Mouse (Mus musculus) layer of hippocampus, adult 9-10 months (tissue): ENCODE results near the gene Ripor2.
A peak's percentile ranks its signal among the peaks of the same experiment; 100 is the strongest.

ENCODE experiments used
- DNase-seq: peaks from one replicate; pipeline ENCODE4 v3.0.0; 2022; ENCODE audit warnings: low spot score

The Ripor2 gene

DNA sequence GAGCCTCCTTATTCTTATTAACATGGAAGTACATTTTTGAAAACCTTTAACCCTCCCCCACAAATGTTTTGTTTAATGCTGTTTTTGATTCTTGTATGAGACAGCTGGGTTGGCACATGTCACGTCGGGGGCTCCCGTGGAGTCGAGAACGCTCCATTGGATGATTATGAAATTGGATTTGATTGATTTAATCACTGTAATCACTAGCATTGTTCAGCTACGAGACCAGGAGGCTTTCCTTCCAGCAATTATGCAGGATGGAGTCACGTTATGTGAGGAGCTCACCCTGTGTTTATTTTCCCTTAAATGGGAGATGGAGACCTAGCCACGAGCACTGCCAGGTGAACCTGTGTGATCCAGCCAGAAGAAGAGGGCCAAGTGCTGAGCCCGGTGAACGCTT lies at the start of gene Ripor2:
Gene Ripor2, plus strand, starts transcription at position 357 of the 400 bp plus-strand sequence.
- no peak for DNase-seq

DNA sequence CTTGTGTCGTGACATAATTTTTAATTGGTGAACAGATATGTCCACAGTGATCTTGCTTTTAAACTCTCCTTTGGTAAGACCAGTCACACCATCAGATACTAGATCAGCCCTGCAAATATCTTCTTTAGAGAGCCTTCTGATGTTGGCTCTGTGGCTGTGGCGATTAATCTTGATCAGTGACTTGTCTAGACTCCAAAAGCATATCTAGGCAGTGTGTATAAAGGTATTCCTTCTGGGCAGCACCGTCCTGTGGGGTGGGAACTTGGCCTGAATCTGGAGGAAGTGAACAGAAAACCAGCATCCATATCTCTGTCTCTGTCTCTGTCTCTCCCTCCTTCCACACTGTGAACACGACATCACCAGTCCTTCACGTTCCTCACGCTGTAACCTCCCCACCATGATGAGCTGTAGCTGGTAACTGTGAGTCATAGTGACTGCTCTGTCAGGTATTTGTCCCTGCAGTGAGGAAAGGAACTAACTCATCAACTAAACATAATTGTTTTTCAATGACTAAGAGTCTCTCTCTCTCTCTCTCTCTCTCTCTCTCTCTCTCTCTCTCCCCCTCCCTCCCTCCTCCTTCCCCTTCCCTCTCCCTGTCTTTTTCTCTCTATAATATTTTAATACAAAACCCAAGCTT lies 45.3 kb upstream of the Ripor2 start:
- DNase-seq = no peak

DNA sequence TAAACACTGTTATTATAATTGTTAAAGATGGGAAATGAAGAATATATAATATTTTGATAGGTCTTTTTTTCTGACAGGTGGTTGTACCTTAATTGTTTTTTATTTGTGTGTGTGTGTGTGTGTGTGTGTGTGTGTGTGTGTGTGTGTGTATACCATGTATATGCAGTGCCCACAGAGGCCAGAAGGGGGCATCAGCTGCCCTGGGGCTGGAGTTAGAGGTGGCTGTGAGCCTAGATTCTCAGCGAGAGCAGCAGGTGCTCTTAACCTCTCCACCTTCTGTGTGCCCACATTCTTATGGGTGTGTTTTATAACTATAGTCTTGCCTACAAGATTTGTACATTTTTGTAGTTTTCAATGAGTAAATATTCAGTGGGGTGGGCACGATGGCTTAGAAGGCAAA lies 44.0 kb upstream of the Ripor2 start:
- DNase-seq = no peak

DNA sequence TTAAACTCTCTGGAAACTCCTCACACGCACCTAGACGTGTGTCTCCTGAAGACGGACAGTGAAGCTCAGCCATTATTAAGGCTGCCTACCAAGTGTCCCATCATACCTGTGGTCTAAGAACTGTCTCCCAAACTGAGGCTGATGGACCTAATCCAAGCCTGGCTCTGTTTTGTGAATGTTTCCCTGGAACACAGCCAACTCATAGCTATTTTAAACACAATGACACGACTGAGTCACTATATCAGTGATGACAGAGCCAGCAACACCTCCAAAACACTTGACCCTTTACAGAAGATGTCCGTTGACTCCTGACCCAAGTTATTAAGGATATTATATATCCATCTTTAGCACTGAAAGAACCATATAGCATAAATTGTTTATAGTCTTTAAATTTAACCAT lies 43.0 kb upstream of the Ripor2 start:
- no peak for DNase-seq

DNA sequence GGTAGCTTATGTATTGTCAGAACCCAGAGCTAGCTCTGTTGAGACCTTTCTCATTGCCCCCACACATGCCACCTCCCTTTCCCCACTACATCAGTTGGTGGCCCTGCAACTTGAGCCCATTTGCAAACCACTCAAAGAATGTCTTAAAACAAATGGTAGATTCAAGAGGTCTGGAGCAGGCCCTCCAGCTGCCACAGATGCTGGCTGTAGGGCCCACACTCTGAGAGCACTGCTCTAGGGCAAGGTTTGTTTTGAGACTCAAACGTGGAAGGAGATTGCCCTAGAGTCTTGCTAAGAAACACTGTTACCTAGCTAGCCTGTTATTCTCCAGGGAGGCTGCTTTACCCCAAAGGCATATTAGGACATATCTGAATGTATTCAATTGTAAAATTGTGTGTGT lies 36.3 kb upstream of the Ripor2 start:
- DNase-seq = no peak

GRCm38 (mm10) chr13:24546801-24547459 lies 35.1 kb upstream of the Ripor2 start:
- no peak for DNase-seq

- no peak for DNase-seq
Observed at GRCm38 (mm10) chr13:24548911-24549310, 33.1 kb upstream of the Ripor2 start.

DNA sequence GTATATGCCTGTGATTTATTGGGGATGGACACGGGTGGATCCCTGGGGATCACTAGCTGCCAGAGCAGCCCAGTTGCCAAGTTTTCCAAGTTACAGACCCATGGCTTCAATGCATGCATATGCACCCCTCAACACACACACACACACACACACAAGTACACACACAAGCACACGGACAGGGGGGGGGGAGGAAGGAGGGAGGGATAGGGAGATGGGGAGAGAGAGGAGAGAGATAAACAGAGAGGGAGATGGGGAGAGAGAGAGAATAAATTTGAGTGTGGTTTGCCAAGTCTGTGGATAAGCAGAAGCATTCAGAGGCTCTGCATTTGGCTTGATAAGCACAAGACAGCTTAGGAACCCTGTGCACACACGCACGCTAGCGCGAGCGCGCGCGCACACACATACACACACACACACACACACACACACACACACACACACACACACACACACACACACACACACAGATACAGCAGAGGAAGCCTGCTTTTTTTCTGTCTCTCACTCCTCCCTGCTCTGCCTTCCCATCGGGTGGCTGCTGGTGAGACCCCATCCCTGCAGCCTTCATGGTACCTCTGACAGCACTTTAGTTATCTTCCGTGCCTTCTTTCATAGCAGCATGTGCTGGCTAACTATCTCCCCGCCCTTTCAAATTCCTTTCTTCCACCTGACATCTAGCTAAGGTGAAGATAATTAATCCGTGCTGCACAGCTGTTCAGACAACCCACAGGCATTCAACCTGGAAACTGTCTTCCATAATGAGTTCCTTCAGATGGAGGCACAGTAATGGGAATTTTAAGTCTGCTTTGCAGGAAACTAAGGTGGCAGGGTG lies 30.7 kb upstream of the Ripor2 start:
- DNase-seq = no peak

DNA sequence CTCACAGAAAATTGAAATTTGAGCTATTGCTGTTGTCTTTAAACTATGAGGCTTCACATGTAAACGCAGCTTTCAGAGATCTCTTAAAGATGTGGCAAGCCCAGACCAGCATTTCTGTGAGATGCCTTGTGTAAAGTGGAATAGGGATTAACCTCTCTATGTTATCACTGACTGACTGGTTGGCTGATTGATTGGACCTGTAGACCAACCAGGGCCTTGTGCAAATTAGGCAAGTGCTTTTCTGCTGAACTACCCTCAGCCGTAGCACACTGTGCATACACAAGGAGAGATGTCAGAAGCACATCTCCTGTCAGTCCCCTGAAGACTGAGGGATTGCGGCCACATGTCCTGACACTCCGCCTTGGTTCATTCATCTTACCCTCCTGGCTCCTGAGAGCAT lies 29.9 kb upstream of the Ripor2 start:
- no peak for DNase-seq

DNA sequence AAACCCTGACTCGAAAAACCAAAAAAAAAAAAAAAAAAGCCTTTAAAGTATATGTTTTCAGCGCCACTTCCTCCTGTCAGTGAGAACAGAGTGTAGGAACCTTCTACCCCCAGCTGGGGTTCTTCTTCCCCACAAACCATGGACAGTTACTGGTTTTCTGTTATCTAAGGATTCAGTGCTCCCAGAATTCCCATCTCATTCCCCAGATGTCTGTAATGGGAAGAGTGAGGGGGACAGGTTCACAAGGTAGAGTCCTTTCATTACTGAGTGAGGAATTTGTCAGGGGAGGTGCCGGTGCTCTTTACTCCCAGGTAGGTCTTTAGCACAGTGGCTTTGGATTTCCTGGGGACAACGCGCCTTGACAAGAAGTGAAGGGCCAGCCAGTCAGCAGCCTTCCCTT lies 20.6 kb upstream of the Ripor2 start:
- DNase-seq = no peak

- no peak for DNase-seq
Observed at GRCm38 (mm10) chr13:24564706-24565105, 17.3 kb upstream of the Ripor2 start.

DNA sequence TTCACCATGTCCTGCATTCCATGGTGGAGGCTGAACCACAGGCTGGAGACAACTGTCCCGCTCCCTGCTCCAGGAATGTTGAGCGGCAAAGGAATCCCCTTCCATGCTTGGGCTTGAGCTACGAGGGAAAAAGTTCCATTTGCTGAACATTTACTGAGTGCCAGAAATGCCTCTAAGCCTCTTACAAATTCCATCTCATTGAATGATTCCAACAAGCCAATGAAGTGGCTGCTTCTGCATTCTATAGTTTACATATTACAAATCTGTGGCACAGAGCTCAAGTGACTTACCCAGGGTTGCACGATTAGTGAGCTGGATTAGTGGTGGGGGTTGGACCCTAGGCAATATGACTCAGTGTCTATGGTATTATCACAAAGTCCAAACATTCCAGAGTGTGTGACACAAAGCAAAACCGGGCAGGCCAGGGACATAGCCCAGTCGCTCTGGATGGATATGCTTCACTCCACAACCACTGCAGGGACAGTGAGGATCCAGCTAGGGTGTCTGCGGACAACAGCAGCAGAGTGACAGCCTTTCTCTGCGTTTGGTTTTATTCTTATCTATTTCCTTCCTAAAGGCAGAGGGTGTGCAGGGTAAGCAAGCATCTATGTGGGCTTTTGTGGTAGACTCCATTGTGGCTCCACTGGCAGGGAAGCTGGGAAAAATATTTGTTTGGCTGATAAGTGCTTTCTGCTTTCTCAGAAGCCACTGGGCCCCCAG lies 16.6 kb upstream of the Ripor2 start:
- no peak for DNase-seq

DNA sequence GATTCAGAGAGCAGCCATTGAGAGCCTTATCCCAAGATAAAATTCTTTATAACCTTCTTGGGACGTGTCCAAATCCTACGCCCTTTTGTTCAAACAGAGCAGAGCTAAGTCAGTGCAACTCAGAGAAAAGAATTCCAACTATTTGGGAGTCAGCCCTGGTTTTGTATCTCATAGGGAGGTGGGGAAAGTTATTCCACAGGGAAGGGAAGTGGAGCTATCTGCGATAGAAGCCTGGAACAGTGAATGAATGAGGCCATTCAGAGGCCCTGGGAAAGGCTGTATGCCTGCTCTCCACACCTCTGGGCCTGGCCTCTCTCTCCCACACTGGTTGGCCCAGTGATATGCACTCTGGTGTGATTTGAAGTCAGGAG lies 16.1 kb upstream of the Ripor2 start:
- DNase-seq = no peak

- DNase-seq = no peak
Observed at GRCm38 (mm10) chr13:24567176-24567811, 14.7 kb upstream of the Ripor2 start.

DNA sequence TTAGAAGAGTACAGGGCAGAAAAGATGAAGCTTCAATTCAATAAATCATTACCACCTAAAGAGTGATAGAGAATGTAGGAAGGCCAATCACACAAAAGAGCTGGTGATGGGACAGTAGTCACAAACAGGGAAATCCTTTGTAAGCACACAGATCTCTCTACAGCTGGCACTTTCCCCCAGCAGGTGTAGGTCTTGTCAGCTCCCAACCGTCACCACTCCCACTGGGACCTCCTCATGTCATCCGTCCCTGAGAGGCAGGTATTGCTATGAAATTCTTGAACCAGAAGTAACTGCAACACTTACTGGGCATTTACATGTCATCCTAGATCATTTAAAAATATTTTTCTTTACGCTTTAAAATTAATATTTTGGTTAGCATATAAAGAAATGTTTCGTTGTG lies 12.9 kb upstream of the Ripor2 start:
- DNase-seq = no peak

GRCm38 (mm10) chr13:24570716-24571115 lies 11.3 kb upstream of the Ripor2 start:
- DNase-seq = no peak

DNA sequence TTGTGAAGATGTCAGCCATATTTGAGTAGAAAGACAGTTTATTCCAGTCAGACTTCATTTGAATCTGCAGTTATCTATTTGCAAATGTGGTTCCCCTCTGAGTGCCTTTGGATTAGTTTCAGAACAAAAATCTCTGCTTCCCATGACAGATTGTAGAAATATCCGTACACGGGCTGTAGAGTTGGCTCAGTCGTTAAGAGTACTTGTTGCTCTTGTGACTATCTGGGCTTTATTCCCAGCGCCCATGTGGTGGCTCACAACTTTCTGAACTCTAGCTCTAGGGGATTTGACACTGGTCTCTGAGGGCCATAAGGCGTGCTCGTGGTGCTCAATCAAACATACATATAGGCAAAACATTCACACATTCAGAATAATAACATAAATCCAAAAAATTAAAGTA lies 10.1 kb upstream of the Ripor2 start:
- no peak for DNase-seq

- no peak for DNase-seq
Observed at GRCm38 (mm10) chr13:24575126-24575525, 6.9 kb upstream of the Ripor2 start.

- DNase-seq = peak; percentile 83
Observed at GRCm38 (mm10) chr13:24576338-24577119, 5.5 kb upstream of the Ripor2 start.

DNA sequence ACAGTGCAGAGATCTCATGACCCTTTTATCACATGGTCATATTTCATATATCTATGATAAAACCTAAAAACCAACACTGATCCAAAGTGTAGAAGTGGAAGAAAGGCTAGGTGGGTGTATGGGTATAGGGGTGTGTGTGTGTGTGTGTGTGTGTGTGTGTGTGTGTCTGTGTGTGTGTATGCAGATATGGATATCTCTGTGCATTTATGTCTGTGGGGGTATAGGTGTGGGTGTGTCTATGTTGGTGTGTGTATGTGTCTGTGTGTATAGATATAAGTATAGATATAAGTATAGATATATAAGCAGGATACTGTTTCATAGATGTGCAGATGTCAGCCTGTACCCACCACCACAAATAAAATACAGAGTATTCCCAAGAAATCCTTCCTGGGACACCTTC lies 3.7 kb upstream of the Ripor2 start:
- DNase-seq = no peak

DNA sequence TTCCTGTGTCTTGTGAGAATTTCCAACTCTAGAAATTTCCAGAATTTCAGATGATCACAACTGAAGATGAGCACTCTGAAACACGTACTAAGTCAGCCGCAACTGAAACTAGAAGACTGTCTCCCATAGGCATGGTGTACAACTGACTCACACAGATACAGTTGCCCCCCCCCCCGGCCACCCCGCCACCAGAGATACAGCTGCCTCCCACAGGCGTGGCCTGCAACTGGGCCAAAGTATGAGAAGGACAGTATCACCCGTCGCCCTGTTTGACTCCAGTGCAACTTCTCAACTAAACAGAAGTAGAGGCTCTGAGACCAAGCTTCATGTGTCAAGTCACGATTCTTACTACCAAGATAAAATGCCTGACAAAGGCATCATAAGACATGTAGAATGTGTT lies 1.2 kb upstream of the Ripor2 start:
- DNase-seq = no peak
